Mouse (Mus musculus) forebrain, postnatal 0 days (tissue): ENCODE data around the gene Hbb-bt. TPM values are rescaled to one million over a fixed set of nuclear protein-coding genes. Genes with fewer than 3 reads are reported as not detected.
A peak's percentile ranks its signal among the peaks of the same experiment; 100 is the strongest.
"Not testable (repeated sequence)": the region's sequence is repeated elsewhere in the genome, so short reads cannot be mapped to it uniquely, and the experiment has no call there.

Source experiments
- ATAC-seq: fragments of 200-750 bp; cut with Nextera tagmentation; 2 replicates; pipeline ENCODE4 v1.8.0; 2017; ENCODE audit warnings: mild to moderate bottlenecking, moderate library complexity
- DNase-seq: peaks from one replicate; pipeline ENCODE4 v3.0.0-alpha.2; 2015
- H3K27ac ChIP-seq: fragments of 300-500 bp; sonication (generic); 2 replicates; pipeline ENCODE4 v1.5.1; 2014; ENCODE audit warnings: low read depth, mild to moderate bottlenecking, antibody characterized with exemption, low read length, moderate library complexity, mixed read lengths
- H3K27me3 ChIP-seq: fragments of 300-500 bp; sonication (generic); 2 replicates; pipeline ENCODE4 v1.6.1; 2014; ENCODE audit warnings: mild to moderate bottlenecking, low read length, mixed read lengths; ENCODE audit not compliant: insufficient read depth
- H3K36me3 ChIP-seq: fragments of 300-500 bp; sonication (generic); 2 replicates; pipeline ENCODE4 v1.6.1; 2014; ENCODE audit warnings: mild to moderate bottlenecking, moderate library complexity; ENCODE audit not compliant: insufficient read depth
- H3K4me1 ChIP-seq: fragments of 300-500 bp; sonication (generic); 2 replicates; pipeline ENCODE4 v1.6.1; 2014; ENCODE audit warnings: antibody characterized with exemption; ENCODE audit not compliant: insufficient read depth
- H3K4me2 ChIP-seq: fragments of 300-500 bp; sonication (generic); 2 replicates; pipeline ENCODE4 v1.6.1; 2014; ENCODE audit warnings: low read depth, mild to moderate bottlenecking, moderate library complexity
- H3K4me3 ChIP-seq: fragments of 300-500 bp; sonication (generic); 2 replicates; pipeline ENCODE4 v1.5.1; 2014; ENCODE audit warnings: low read depth, low read length, mixed read lengths
- H3K9ac ChIP-seq: fragments of 300-500 bp; sonication (generic); 2 replicates; pipeline ENCODE4 v1.6.1; 2014; ENCODE audit warnings: mild to moderate bottlenecking
- H3K9me3 ChIP-seq: fragments of 300-500 bp; sonication (generic); 2 replicates; pipeline ENCODE4 v1.6.1; 2016; ENCODE audit warnings: low read length
- CTCF ChIP-seq: sonication (generic); IDR thresholded peaks from 2 replicates; pipeline ENCODE4 v1.5.1; 2016; ENCODE audit warnings: antibody characterized with exemption, control low read depth, low read depth
- WGBS: fragments of 180-500 bp; shearing (Covaris S2); extraction: QIAGEN DNeasy Blood & Tissue Kit; methylation state at CpG from one replicate; pipeline ENCODE4 v1.1.7; 2014; 5-methylcytosine and 5-hydroxymethylcytosine counted together
- polyA plus RNA-seq: library from polyadenylated mRNA; unstranded; fragments of >200 nt; fragmentation: Nextera tagmentation; extraction: Ambion mirVana; gene quantifications from 2 replicates; pipeline ENCODE4 v1.2.1, GENCODE M21; 2015
- total RNA-seq: library from RNA; depleted of rRNA; stranded (reverse); fragments of >200 nt; gene quantifications from 2 replicates; pipeline ENCODE4 v1.2.3, GENCODE M21; 2014; rRNA removed

The Hbb-bt gene
- total and polyA plus RNA-seq, 2 experiments from 2014 or later: 105 to 190 TPM

GRCm38 (mm10) chr7:103806856-103807255 lies 6.9 kb downstream of the Hbb-bt start:
- H3K27ac ChIP-seq: no peak overlapping the region
- 47% methylated on average over 1 of the region's 1 CpGs for WGBS
- DNase-seq: peak; percentile 52
- no peaks in the 10 kb centered on the region for H3K27me3 ChIP-seq
- H3K9ac ChIP-seq: no peak overlapping the region
- no peaks in the 10 kb centered on the region for H3K9me3 ChIP-seq
- 0 out of 2 replicates have a peak, but pooled peaks have one; percentile 29 for ATAC-seq
- H3K4me1 ChIP-seq: no peaks in the 10 kb centered on the region
- no peak overlapping the region for H3K4me3 ChIP-seq
- TF ChIP-seq CTCF: peak; percentile 58
- H3K4me2 ChIP-seq: no peak overlapping the region
- no peaks in the 10 kb centered on the region for H3K36me3 ChIP-seq

- no peak for ATAC-seq
- H3K4me3 ChIP-seq: no peak overlapping the region
- no peak overlapping the region for H3K4me2 ChIP-seq
- no peaks in the 10 kb centered on the region for H3K36me3 ChIP-seq
- no peak for TF ChIP-seq CTCF
- no peak overlapping the region for H3K9ac ChIP-seq
- H3K9me3 ChIP-seq: no peaks in the 10 kb centered on the region
- DNase-seq: no peak
- no peaks in the 10 kb centered on the region for H3K27me3 ChIP-seq
- H3K27ac ChIP-seq: no peak overlapping the region
- WGBS: 22% methylated on average over 4 of the region's 4 CpGs
- no peaks in the 10 kb centered on the region for H3K4me1 ChIP-seq
Observed at GRCm38 (mm10) chr7:103792669-103793388, 21.0 kb downstream of the Hbb-bt start.

GRCm38 (mm10) chr7:103791721-103792120 lies 22.1 kb downstream of the Hbb-bt start, which contains the start of gene Olfr67:
TSS of gene Olfr67 (minus strand) at chr7:103791821.
- H3K4me2 ChIP-seq: no peak within 1 kb of the TSS
- no peaks in the 10 kb centered on the region for H3K4me1 ChIP-seq
- no peaks in the 10 kb centered on the region for H3K9me3 ChIP-seq
- H3K36me3 ChIP-seq: no peaks in the 10 kb centered on the region
- no peak within 1 kb of the TSS for H3K27ac ChIP-seq
- DNase-seq (no peak), ATAC-seq (no peak)
- no peaks in the 10 kb centered on the region for H3K27me3 ChIP-seq
- no peak within 1 kb of the TSS for H3K4me3 ChIP-seq
- no peak for TF ChIP-seq CTCF
- 78% methylated on average over 3 of the region's 3 CpGs for WGBS
- no peak within 1 kb of the TSS for H3K9ac ChIP-seq

DNA sequence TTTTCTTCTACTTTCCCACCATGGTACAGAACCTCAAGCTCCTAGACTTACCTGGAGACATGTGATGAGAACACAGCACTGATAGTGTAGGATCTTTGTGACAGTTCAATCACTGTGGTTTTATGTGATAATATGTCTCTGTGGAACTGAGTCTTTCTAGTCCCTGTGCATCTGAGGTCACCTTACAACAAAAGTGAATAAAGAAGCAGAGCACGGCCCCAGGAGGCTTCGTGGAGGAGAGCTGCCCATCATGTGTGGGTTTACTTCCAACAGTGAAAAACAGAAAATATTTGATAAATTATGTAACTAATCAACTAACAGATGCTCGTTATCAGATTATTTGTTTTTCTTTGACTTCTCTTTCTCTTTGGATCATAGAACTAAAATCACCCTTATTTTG lies 34.2 kb downstream of the Hbb-bt start, which contains the start of gene Olfr68:
TSS of gene Olfr68 (minus strand) at position 101 of the 400 bp plus-strand sequence.
- DNase-seq (no peak), ATAC-seq (no peak)
- no peak within 1 kb of the TSS for H3K4me2 ChIP-seq
- no peak for TF ChIP-seq CTCF
- no peaks in the 10 kb centered on the region for H3K36me3 ChIP-seq
- no peak within 1 kb of the TSS for H3K4me3 ChIP-seq
- H3K9ac ChIP-seq: no peak within 1 kb of the TSS
- no peaks in the 10 kb centered on the region for H3K9me3 ChIP-seq
- no peaks in the 10 kb centered on the region for H3K4me1 ChIP-seq
- H3K27me3 ChIP-seq: no peaks in the 10 kb centered on the region
- WGBS: 76% methylated on average over 3 of the region's 3 CpGs
- no peak within 1 kb of the TSS for H3K27ac ChIP-seq

- 94% methylated on average over 3 of the region's 4 CpGs for WGBS
- not testable (repeated sequence) for H3K9me3 ChIP-seq, H3K4me2 ChIP-seq, ATAC-seq, H3K27ac ChIP-seq, H3K4me3 ChIP-seq, DNase-seq, H3K4me1 ChIP-seq, H3K27me3 ChIP-seq, H3K9ac ChIP-seq, H3K36me3 ChIP-seq
Observed at GRCm38 (mm10) chr7:103777652-103778051, 36.1 kb downstream of the Hbb-bt start.

- Histone ChIP-seq H3K27me3 (no peaks in the 10 kb centered on the region), H3K36me3 (no peaks in the 10 kb centered on the region), H3K9me3 (no peaks in the 10 kb centered on the region), H3K4me3 (no peak within 1 kb of the TSS), H3K4me1 (no peaks in the 10 kb centered on the region), H3K9ac (no peak within 1 kb of the TSS), H3K27ac (no peak within 1 kb of the TSS), H3K4me2 (no peak within 1 kb of the TSS)
- no peak for DNase-seq
- 80% methylated on average over 2 of the region's 2 CpGs for WGBS
- no peak for ATAC-seq
- no peak for TF ChIP-seq CTCF
Observed at GRCm38 (mm10) chr7:103771494-103771893, 42.3 kb downstream of the Hbb-bt start, which contains the start of gene Olfr69. TSS of gene Olfr69 (minus strand) at chr7:103771594.

GRCm38 (mm10) chr7:103767687-103768086 lies 46.1 kb downstream of the Hbb-bt start:
- H3K36me3 ChIP-seq, ATAC-seq, H3K27me3 ChIP-seq, H3K4me1 ChIP-seq, H3K4me2 ChIP-seq, H3K4me3 ChIP-seq, H3K9ac ChIP-seq, DNase-seq, H3K27ac ChIP-seq, H3K9me3 ChIP-seq: not testable (repeated sequence)
- 86% methylated on average over 5 of the region's 6 CpGs for WGBS

Other genes starting within 250 kb of the Hbb-bt start
Only the 30 nearest of the 33 such genes appear.
- gene Olfr618, start 223.9 kb downstream of the Hbb-bt start, total RNA-seq: not detected in 2 replicates
- not detected in 2 replicates for gene Olfr618, start 223.9 kb downstream of the Hbb-bt start, polyA plus RNA-seq
- gene Olfr619, start 213.4 kb downstream of the Hbb-bt start, total RNA-seq: not detected in 2 replicates
- not detected in 2 replicates for gene Olfr619, start 213.4 kb downstream of the Hbb-bt start, polyA plus RNA-seq
- gene Olfr620, start 201.5 kb downstream of the Hbb-bt start, total RNA-seq: not detected in 2 replicates
- gene Olfr620, start 201.5 kb downstream of the Hbb-bt start, polyA plus RNA-seq: not detected in 2 replicates
- not detected in 2 replicates for gene Olfr622, start 171.3 kb downstream of the Hbb-bt start, total RNA-seq
- not detected in 2 replicates for gene Olfr622, start 171.3 kb downstream of the Hbb-bt start, polyA plus RNA-seq
- gene Olfr623, start 150.3 kb downstream of the Hbb-bt start, total RNA-seq: not detected in 2 replicates
- gene Olfr623, start 150.3 kb downstream of the Hbb-bt start, polyA plus RNA-seq: not detected in 2 replicates
- gene Olfr624, start 142.8 kb downstream of the Hbb-bt start, total RNA-seq: not detected in 2 replicates
- not detected in 2 replicates for gene Olfr624, start 142.8 kb downstream of the Hbb-bt start, polyA plus RNA-seq
- not detected in 2 replicates for gene Olfr625-ps1, start 131.3 kb downstream of the Hbb-bt start, total RNA-seq
- not detected in 2 replicates for gene Olfr625-ps1, start 131.3 kb downstream of the Hbb-bt start, polyA plus RNA-seq
- not detected in 2 replicates for gene Olfr243, start 99.3 kb downstream of the Hbb-bt start, total RNA-seq
- gene Olfr243, start 99.3 kb downstream of the Hbb-bt start, polyA plus RNA-seq: not detected in 2 replicates
- not detected in 2 replicates for gene Olfr628, start 83.6 kb downstream of the Hbb-bt start, total RNA-seq
- not detected in 2 replicates for gene Olfr628, start 83.6 kb downstream of the Hbb-bt start, polyA plus RNA-seq
- gene Olfr629, start 69.1 kb downstream of the Hbb-bt start, total RNA-seq: not detected in 2 replicates
- not detected in 2 replicates for gene Olfr629, start 69.1 kb downstream of the Hbb-bt start, polyA plus RNA-seq
- gene Olfr630, start 56.7 kb downstream of the Hbb-bt start, total RNA-seq: not detected in 2 replicates
- gene Olfr630, start 56.7 kb downstream of the Hbb-bt start, polyA plus RNA-seq: not detected in 2 replicates
- not detected in 2 replicates for gene Olfr69, start 42.4 kb downstream of the Hbb-bt start, total RNA-seq
- gene Olfr69, start 42.4 kb downstream of the Hbb-bt start, polyA plus RNA-seq: not detected in 2 replicates
- not detected in 2 replicates for gene Olfr68, start 34.3 kb downstream of the Hbb-bt start, total RNA-seq
- gene Olfr68, start 34.3 kb downstream of the Hbb-bt start, polyA plus RNA-seq: not detected in 2 replicates
- gene Olfr67, start 22.2 kb downstream of the Hbb-bt start, total RNA-seq: not detected in 2 replicates
- not detected in 2 replicates for gene Olfr67, start 22.2 kb downstream of the Hbb-bt start, polyA plus RNA-seq
- 815 and 1,167 TPM in 2 replicates for gene Hbb-bs, start 14.1 kb upstream of the Hbb-bt start, total RNA-seq
- 757 and 1,200 TPM in 2 replicates for gene Hbb-bs, start 14.1 kb upstream of the Hbb-bt start, polyA plus RNA-seq
- not detected in 2 replicates for gene Hbb-bh2, start 26.5 kb upstream of the Hbb-bt start, total RNA-seq
- not detected in 2 replicates for gene Hbb-bh2, start 26.5 kb upstream of the Hbb-bt start, polyA plus RNA-seq
- gene Hbb-bh1, start 29.2 kb upstream of the Hbb-bt start, total RNA-seq: not detected in 2 replicates
- not detected in 2 replicates for gene Hbb-bh1, start 29.2 kb upstream of the Hbb-bt start, polyA plus RNA-seq
- 1.0 TPM in 1 of 2 replicates, not detected in the other for gene Hbb-y, start 39.2 kb upstream of the Hbb-bt start, total RNA-seq
- gene Hbb-y, start 39.2 kb upstream of the Hbb-bt start, polyA plus RNA-seq: 0.87 and 1.3 TPM in 2 replicates
- gene Olfr66, start 72.3 kb upstream of the Hbb-bt start, total RNA-seq: not detected in 2 replicates
- not detected in 2 replicates for gene Olfr66, start 72.3 kb upstream of the Hbb-bt start, polyA plus RNA-seq
- not detected in 2 replicates for gene Olfr64, start 80.5 kb upstream of the Hbb-bt start, total RNA-seq
- gene Olfr64, start 80.5 kb upstream of the Hbb-bt start, polyA plus RNA-seq: not detected in 2 replicates
- gene Olfr65, start 89.5 kb upstream of the Hbb-bt start, total RNA-seq: not detected in 2 replicates
- not detected in 2 replicates for gene Olfr65, start 89.5 kb upstream of the Hbb-bt start, polyA plus RNA-seq
- not detected in 2 replicates for gene Olfr631, start 114.8 kb upstream of the Hbb-bt start, total RNA-seq
- not detected in 2 replicates for gene Olfr631, start 114.8 kb upstream of the Hbb-bt start, polyA plus RNA-seq
- not detected in 2 replicates for gene Olfr632, start 120.4 kb upstream of the Hbb-bt start, total RNA-seq
- not detected in 2 replicates for gene Olfr632, start 120.4 kb upstream of the Hbb-bt start, polyA plus RNA-seq
- not detected in 2 replicates for gene Olfr633, start 130.4 kb upstream of the Hbb-bt start, total RNA-seq
- gene Olfr633, start 130.4 kb upstream of the Hbb-bt start, polyA plus RNA-seq: not detected in 2 replicates
- gene Olfr635, start 157.2 kb upstream of the Hbb-bt start, total RNA-seq: not detected in 2 replicates
- gene Olfr635, start 157.2 kb upstream of the Hbb-bt start, polyA plus RNA-seq: not detected in 2 replicates
- gene Olfr638, start 184.8 kb upstream of the Hbb-bt start, total RNA-seq: not detected in 2 replicates
- not detected in 2 replicates for gene Olfr638, start 184.8 kb upstream of the Hbb-bt start, polyA plus RNA-seq
- gene Olfr639, start 203.3 kb upstream of the Hbb-bt start, total RNA-seq: not detected in 2 replicates
- not detected in 2 replicates for gene Olfr639, start 203.3 kb upstream of the Hbb-bt start, polyA plus RNA-seq
- gene Olfr640, start 211.6 kb upstream of the Hbb-bt start, total RNA-seq: 0.57 TPM in 1 of 2 replicates, not detected in the other
- not detected in 2 replicates for gene Olfr640, start 211.6 kb upstream of the Hbb-bt start, polyA plus RNA-seq
- not detected in 2 replicates for gene Olfr641, start 221.4 kb upstream of the Hbb-bt start, total RNA-seq
- not detected in 2 replicates for gene Olfr641, start 221.4 kb upstream of the Hbb-bt start, polyA plus RNA-seq
- gene Olfr642, start 238.7 kb upstream of the Hbb-bt start, total RNA-seq: not detected in 2 replicates
- gene Olfr642, start 238.7 kb upstream of the Hbb-bt start, polyA plus RNA-seq: not detected in 2 replicates